Mouse (Mus musculus) heart, postnatal 0 days (tissue): ENCODE results near the gene Grik4.
A peak's percentile ranks its signal among the peaks of the same experiment; 100 is the strongest.

ENCODE experiments used
- CTCF ChIP-seq: IDR thresholded peaks from 2 replicates; pipeline ENCODE4 v1.5.1; 2016; ENCODE audit warnings: antibody characterized with exemption, control low read depth, low read depth
- EP300 ChIP-seq: IDR thresholded peaks from 2 replicates; pipeline ENCODE4 v1.6.1; 2016; ENCODE audit warnings: antibody characterized with exemption, low read depth

- TF ChIP-seq EP300 (no peak), CTCF (peak; percentile 69)
These were observed 256.1 kb downstream of the Grik4 start for GRCm38 (mm10) chr9:42688143-42688542.
